Mouse (Mus musculus): ENCODE measurements at regions not wholly inside any gene's neighbourhood (a gene's known extent, or its start where the extent isn't known, plus 50 kb on each side); places are given as distances from the start of the nearest gene placed in this dataset.

DNA sequence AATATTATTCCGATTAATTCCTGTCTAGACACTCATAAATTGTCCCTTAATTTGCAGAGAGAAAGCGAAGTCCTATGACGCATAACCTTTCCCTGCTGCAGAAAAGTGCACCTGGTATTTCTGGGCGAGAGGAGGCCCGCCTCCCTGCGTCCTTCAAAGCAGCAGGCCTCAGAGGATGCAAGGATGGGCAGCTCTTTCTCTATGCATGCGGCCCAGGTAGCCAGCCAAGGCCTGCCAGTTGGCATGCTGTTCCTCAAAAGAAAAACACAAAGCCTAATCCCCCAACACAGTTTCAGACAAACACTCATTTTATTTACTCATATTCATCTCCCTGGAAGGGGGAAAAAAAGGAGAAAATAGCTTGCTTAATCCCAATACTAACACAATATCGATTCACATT, 308.2 kb downstream of the Gm10295 start:
- DNase-seq (ENCODE audit: low read depth, low spot score), result no peak

- no peak for DNase-seq (ENCODE audit: low read depth, low spot score)
Observed at GRCm38 (mm10) chr7:71041388-71041787, 309.9 kb downstream of the Gm10295 start.

- DNase-seq (ENCODE audit: low read depth, low spot score), result no peak
Observed at GRCm38 (mm10) chr7:71040846-71041245, 310.4 kb downstream of the Gm10295 start.

- DNase-seq (ENCODE audit: low read depth, low spot score), result no peak
Observed at GRCm38 (mm10) chr7:71038537-71038936, 312.7 kb downstream of the Gm10295 start.

GRCm38 (mm10) chr7:71033121-71033520, 318.2 kb downstream of the Gm10295 start:
- no peak for DNase-seq (ENCODE audit: low read depth, low spot score)

GRCm38 (mm10) chr7:71023946-71024610, 327.2 kb downstream of the Gm10295 start:
- DNase-seq (ENCODE audit: low read depth, low spot score), result peak; percentile 24

DNA sequence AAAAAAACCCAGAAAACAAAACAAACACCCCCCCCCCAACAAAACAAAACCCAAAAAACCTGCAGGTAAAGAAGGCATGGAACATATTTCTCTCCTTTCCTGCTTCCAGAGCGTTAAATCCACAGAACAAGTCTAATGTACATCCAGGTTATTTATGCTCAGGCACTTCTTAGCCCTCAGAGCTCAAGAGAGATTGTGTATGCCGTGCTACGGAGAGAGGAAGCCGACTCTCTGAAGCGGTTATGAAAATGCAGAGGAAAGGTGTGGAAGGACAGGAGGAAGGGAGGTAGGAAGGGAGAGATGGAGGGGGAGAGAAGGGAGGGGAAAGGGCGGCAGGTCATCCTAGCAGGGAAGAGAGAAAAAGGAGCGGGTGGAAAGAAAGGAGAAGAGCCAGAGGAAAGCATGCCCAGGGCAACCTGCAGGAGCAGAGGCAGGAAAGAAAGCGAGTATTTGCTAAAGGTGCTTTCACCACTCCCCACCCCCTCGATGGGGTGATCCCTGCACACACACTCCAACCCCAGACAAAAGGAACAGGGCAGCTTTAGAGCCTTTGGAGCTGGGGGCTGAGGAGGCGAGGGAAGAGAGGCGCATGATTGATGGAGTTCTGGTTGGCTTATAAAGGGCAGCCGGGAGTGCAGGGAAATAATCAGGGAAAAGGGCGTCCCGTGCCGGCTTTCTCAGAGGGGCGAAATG, 327.9 kb downstream of the Gm10295 start:
- DNase-seq (ENCODE audit: low read depth, low spot score), result peak; percentile 82
